Mouse (Mus musculus): ENCODE data around the gene 4921504E06Rik. TPM values are rescaled to one million over a fixed set of nuclear protein-coding genes. Genes with fewer than 3 reads are reported as not detected.

The 4921504E06Rik gene
- polyA plus RNA-seq, 1 experiment from 2014 or later, result not detected

GRCm38 (mm10) chr2:19562114-19562829, 8.6 kb upstream of the 4921504E06Rik start:
- no peak overlapping the region for H3K9ac ChIP-seq (ENCODE audit: low read length)
- no peak for ATAC-seq (ENCODE audit: low read depth)
- H3K36me3 ChIP-seq (ENCODE audit: control insufficient read depth, insufficient read depth, low read length), result no peaks in the 10 kb centered on the region
- H3K27me3 ChIP-seq (ENCODE audit: control insufficient read depth, insufficient read depth, low read depth, low read length), result no peaks in the 10 kb centered on the region
- H3K4me3 ChIP-seq (ENCODE audit: low read length), result no peak overlapping the region
- H3K4me2 ChIP-seq (ENCODE audit: low read depth, low read length), result no peak overlapping the region
- no peak overlapping the region for H3K27ac ChIP-seq (ENCODE audit: low read length)
- 71% methylated on average over 5 of the region's 5 CpGs for WGBS
- H3K9me3 ChIP-seq (ENCODE audit: control insufficient read depth, low read length), result no peaks in the 10 kb centered on the region
- no peaks in the 10 kb centered on the region for H3K4me1 ChIP-seq (replicated peaks; ENCODE audit: control insufficient read depth, insufficient read depth, low read length)

DNA sequence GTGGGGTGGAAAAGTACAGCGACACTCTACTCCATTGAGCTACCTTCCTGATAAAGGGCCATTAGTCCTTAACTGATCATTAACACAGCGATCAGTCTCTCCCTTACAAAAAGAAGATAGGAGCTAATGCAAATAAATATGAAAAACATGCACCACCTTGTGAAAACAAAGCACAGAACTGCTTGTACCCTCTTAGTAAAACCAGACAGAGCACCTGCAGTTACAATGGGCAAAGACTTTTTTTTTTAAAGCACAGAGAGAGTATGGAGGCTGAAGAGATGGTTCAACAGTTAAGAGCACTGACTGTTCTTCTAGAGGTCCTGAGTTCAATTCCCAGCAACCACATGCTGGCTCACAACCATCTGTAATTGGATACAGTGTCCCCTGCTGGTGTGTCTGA, 6.9 kb upstream of the 4921504E06Rik start:
- H3K9me3 ChIP-seq (ENCODE audit: control insufficient read depth, low read length), result no peaks in the 10 kb centered on the region
- no peak overlapping the region for H3K4me2 ChIP-seq (ENCODE audit: low read depth, low read length)
- H3K9ac ChIP-seq (ENCODE audit: low read length), result no peak overlapping the region
- 55% methylated on average over 2 of the region's 2 CpGs for WGBS
- ATAC-seq (ENCODE audit: low read depth), result no peak
- H3K4me1 ChIP-seq (replicated peaks; ENCODE audit: control insufficient read depth, insufficient read depth, low read length), result no peaks in the 10 kb centered on the region
- no peak overlapping the region for H3K4me3 ChIP-seq (ENCODE audit: low read length)
- H3K27ac ChIP-seq (ENCODE audit: low read length), result no peak overlapping the region
- H3K36me3 ChIP-seq (ENCODE audit: control insufficient read depth, insufficient read depth, low read length), result no peaks in the 10 kb centered on the region
- no peaks in the 10 kb centered on the region for H3K27me3 ChIP-seq (ENCODE audit: control insufficient read depth, insufficient read depth, low read depth, low read length)

DNA sequence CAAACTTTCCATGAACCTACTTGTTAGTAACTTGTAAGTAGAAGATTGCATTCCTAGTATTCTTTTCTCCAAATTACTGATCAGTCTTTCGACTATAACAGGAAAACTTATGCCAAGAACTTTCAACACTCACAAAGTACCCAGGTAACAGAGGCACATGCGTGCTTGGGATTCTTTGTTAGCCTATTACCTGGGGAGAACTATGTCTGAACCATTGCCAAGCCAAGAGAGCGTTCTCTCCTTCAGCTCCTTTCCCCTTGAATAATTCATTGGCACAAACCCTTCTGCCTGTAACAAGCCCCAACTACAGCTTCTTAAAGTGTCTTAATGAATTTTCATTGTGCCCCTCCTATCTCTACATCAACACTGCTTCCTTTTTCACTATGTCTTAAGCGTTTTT, 6.4 kb upstream of the 4921504E06Rik start:
- no peaks in the 10 kb centered on the region for H3K9me3 ChIP-seq (ENCODE audit: control insufficient read depth, low read length)
- no peak overlapping the region for H3K9ac ChIP-seq (ENCODE audit: low read length)
- 46% methylated on average over 4 of the region's 4 CpGs for WGBS
- no peak overlapping the region for H3K4me3 ChIP-seq (ENCODE audit: low read length)
- no peaks in the 10 kb centered on the region for H3K4me1 ChIP-seq (replicated peaks; ENCODE audit: control insufficient read depth, insufficient read depth, low read length)
- ATAC-seq (ENCODE audit: low read depth), result peak; percentile 72
- no peak overlapping the region for H3K27ac ChIP-seq (ENCODE audit: low read length)
- H3K4me2 ChIP-seq (ENCODE audit: low read depth, low read length), result no peak overlapping the region
- H3K27me3 ChIP-seq (ENCODE audit: control insufficient read depth, insufficient read depth, low read depth, low read length), result no peaks in the 10 kb centered on the region
- no peaks in the 10 kb centered on the region for H3K36me3 ChIP-seq (ENCODE audit: control insufficient read depth, insufficient read depth, low read length)

DNA sequence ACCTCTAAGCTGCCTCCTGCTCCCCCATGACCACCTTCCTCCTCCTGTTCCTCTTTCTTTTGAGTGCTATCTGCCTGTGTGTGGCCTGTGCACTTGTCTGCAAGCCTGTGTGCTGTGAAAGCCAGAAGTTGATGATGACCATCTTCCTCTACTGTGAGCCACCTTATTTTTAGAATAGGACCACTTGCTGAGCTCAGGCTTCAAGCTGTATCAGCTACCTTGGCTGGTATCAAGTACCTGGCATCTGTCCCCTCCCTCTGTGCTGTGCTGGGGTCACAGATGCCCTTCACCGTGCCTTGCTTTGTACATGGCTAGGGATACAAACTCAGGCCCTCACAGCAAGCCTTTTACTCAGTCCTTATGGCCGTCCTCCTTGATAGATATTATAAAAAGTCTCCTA, 2.3 kb downstream of the 4921504E06Rik start:
- Histone ChIP-seq H3K9ac (ENCODE audit: low read length) (no peak overlapping the region), H3K4me3 (ENCODE audit: low read length) (no peak overlapping the region), H3K27ac (ENCODE audit: low read length) (no peak overlapping the region), H3K4me2 (ENCODE audit: low read depth, low read length) (no peak overlapping the region), H3K4me1 (replicated peaks; ENCODE audit: control insufficient read depth, insufficient read depth, low read length) (peaks cover 11% of the 10 kb centered on the region), H3K9me3 (ENCODE audit: control insufficient read depth, low read length) (no peaks in the 10 kb centered on the region), H3K27me3 (ENCODE audit: control insufficient read depth, insufficient read depth, low read depth, low read length) (no peaks in the 10 kb centered on the region), H3K36me3 (ENCODE audit: control insufficient read depth, insufficient read depth, low read length) (no peaks in the 10 kb centered on the region)
- ATAC-seq (ENCODE audit: low read depth), result no peak
- WGBS, result 75% methylated on average over 2 of the region's 2 CpGs

- ATAC-seq (ENCODE audit: low read depth), result no peak
- Histone ChIP-seq H3K27me3 (ENCODE audit: control insufficient read depth, insufficient read depth, low read depth, low read length) (no peaks in the 10 kb centered on the region), H3K27ac (ENCODE audit: low read length) (no peak overlapping the region), H3K36me3 (ENCODE audit: control insufficient read depth, insufficient read depth, low read length) (no peaks in the 10 kb centered on the region), H3K4me3 (ENCODE audit: low read length) (no peak overlapping the region), H3K9ac (ENCODE audit: low read length) (no peak overlapping the region), H3K9me3 (ENCODE audit: control insufficient read depth, low read length) (no peaks in the 10 kb centered on the region), H3K4me1 (replicated peaks; ENCODE audit: control insufficient read depth, insufficient read depth, low read length) (no peaks in the 10 kb centered on the region), H3K4me2 (ENCODE audit: low read depth, low read length) (no peak overlapping the region)
- 43% methylated on average over 1 of the region's 1 CpGs for WGBS
Observed at GRCm38 (mm10) chr2:19540906-19541305, 12.8 kb downstream of the 4921504E06Rik start.

DNA sequence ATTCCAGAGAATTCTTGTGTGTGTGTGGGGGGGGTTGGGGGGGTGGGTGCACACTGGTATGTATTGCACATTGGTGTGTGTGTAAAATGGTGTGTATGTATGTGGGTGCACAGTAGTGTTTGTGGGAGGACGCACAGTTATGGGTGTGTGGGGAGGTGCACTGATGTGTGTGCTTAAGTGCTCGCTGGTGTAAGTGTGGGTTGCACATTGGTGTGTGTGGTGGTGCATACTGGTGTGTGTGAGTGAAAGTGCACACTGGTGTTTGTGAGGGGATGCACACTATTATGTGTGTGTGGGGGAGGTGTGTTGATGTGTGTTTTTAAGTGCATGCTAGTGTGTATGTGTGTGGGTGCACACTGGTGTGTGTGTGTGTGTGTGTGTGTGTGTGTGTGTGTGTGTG, 24.3 kb downstream of the 4921504E06Rik start:
- ATAC-seq (ENCODE audit: low read depth), result no peak
- Histone ChIP-seq H3K4me1 (replicated peaks; ENCODE audit: control insufficient read depth, insufficient read depth, low read length) (no peaks in the 10 kb centered on the region), H3K9me3 (ENCODE audit: control insufficient read depth, low read length) (no peaks in the 10 kb centered on the region), H3K27me3 (ENCODE audit: control insufficient read depth, insufficient read depth, low read depth, low read length) (no peaks in the 10 kb centered on the region), H3K4me2 (ENCODE audit: low read depth, low read length) (no peak overlapping the region), H3K27ac (ENCODE audit: low read length) (no peak overlapping the region), H3K36me3 (ENCODE audit: control insufficient read depth, insufficient read depth, low read length) (no peaks in the 10 kb centered on the region), H3K4me3 (ENCODE audit: low read length) (no peak overlapping the region), H3K9ac (ENCODE audit: low read length) (no peak overlapping the region)
- 78% methylated on average over 2 of the region's 2 CpGs for WGBS

DNA sequence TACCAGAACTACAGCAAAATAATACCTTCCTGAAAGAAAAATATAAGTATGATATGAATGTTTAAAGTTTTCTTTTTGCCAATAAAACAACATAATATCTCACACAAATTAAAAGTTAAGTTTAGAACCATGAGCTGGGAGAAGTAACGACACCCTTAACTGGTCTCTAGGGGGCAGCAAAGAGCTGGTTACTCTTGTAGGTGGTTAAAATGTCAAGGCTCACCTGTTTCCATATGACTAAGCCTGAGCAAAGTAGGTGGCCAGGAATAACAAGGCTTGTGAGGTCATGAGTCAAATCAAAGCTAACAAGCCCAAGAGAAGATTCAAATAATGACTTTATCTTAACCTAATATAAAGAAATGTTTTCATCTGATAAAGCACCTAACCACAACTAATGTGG, 24.9 kb downstream of the 4921504E06Rik start:
- no peaks in the 10 kb centered on the region for H3K9me3 ChIP-seq (ENCODE audit: control insufficient read depth, low read length)
- 0% methylated on average over 1 of the region's 1 CpGs for WGBS
- H3K27me3 ChIP-seq (ENCODE audit: control insufficient read depth, insufficient read depth, low read depth, low read length), result no peaks in the 10 kb centered on the region
- no peak overlapping the region for H3K4me2 ChIP-seq (ENCODE audit: low read depth, low read length)
- no peaks in the 10 kb centered on the region for H3K4me1 ChIP-seq (replicated peaks; ENCODE audit: control insufficient read depth, insufficient read depth, low read length)
- no peak overlapping the region for H3K4me3 ChIP-seq (ENCODE audit: low read length)
- no peak overlapping the region for H3K9ac ChIP-seq (ENCODE audit: low read length)
- no peak overlapping the region for H3K27ac ChIP-seq (ENCODE audit: low read length)
- no peaks in the 10 kb centered on the region for H3K36me3 ChIP-seq (ENCODE audit: control insufficient read depth, insufficient read depth, low read length)
- ATAC-seq (ENCODE audit: low read depth), result no peak

DNA sequence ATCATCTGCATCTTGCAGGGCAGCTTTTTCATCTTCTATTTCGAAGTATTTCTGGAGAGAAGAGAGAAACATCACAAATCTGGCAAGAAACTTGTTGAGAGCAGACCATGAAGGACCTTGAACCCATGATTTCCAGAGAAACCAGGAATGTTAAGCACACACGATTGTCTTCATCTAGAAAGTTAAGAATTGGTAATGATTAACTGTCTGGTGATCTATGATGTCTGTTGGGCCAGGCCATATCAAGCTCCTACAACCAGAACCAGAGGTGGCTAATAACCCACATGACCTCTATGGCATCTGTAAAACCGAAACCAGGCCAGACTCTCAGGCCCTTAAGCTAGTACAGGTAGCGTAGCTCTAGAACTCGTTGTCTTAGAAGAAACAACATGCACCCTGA, 29.6 kb downstream of the 4921504E06Rik start:
- no peaks in the 10 kb centered on the region for H3K9me3 ChIP-seq (ENCODE audit: control insufficient read depth, low read length)
- WGBS, result 59% methylated on average over 5 of the region's 5 CpGs
- no peak overlapping the region for H3K4me2 ChIP-seq (ENCODE audit: low read depth, low read length)
- peaks cover 6% of the 10 kb centered on the region; the same call in 1 of the 2 replicates for H3K27me3 ChIP-seq (ENCODE audit: control insufficient read depth, insufficient read depth, low read depth, low read length)
- H3K4me3 ChIP-seq (ENCODE audit: low read length), result no peak overlapping the region
- H3K36me3 ChIP-seq (ENCODE audit: control insufficient read depth, insufficient read depth, low read length), result no peaks in the 10 kb centered on the region
- H3K4me1 ChIP-seq (replicated peaks; ENCODE audit: control insufficient read depth, insufficient read depth, low read length), result no peaks in the 10 kb centered on the region
- ATAC-seq (ENCODE audit: low read depth), result no peak
- no peak overlapping the region for H3K27ac ChIP-seq (ENCODE audit: low read length)
- no peak overlapping the region for H3K9ac ChIP-seq (ENCODE audit: low read length)

GRCm38 (mm10) chr2:19521662-19522061, 32.1 kb downstream of the 4921504E06Rik start:
- ATAC-seq (ENCODE audit: low read depth), result no peak
- peaks cover 8% of the 10 kb centered on the region for H3K27me3 ChIP-seq (ENCODE audit: control insufficient read depth, insufficient read depth, low read depth, low read length)
- no peaks in the 10 kb centered on the region for H3K4me1 ChIP-seq (replicated peaks; ENCODE audit: control insufficient read depth, insufficient read depth, low read length)
- H3K36me3 ChIP-seq (ENCODE audit: control insufficient read depth, insufficient read depth, low read length), result no peaks in the 10 kb centered on the region
- H3K27ac ChIP-seq (ENCODE audit: low read length), result no peak overlapping the region
- WGBS, result 23% methylated on average over 7 of the region's 7 CpGs
- H3K9ac ChIP-seq (ENCODE audit: low read length), result no peak overlapping the region
- no peaks in the 10 kb centered on the region for H3K9me3 ChIP-seq (ENCODE audit: control insufficient read depth, low read length)
- no peak overlapping the region for H3K4me2 ChIP-seq (ENCODE audit: low read depth, low read length)
- H3K4me3 ChIP-seq (ENCODE audit: low read length), result no peak overlapping the region

DNA sequence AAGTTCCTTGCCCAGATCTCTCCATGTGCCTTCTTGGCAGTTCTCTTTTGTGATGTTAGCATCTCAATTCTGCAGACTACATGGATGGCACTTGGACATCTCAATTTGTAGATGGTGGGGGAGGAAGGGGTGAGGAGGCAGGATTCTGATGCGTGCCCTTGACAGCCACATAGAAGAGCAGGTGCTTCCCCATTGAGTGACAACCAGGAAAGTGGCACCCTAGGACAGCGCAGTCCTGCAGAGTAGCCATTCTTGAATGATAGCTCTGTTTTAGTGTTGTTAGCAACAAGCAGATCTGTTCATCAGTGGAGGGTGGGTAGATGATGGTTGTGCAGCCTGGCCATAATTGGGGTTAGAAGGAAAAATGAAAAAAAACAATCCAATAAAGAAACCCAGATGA, 33.1 kb downstream of the 4921504E06Rik start:
- no peaks in the 10 kb centered on the region for H3K9me3 ChIP-seq (ENCODE audit: control insufficient read depth, low read length)
- no peak for ATAC-seq (ENCODE audit: low read depth)
- H3K4me3 ChIP-seq (ENCODE audit: low read length), result no peak overlapping the region
- H3K9ac ChIP-seq (ENCODE audit: low read length), result no peak overlapping the region
- no peak overlapping the region for H3K27ac ChIP-seq (ENCODE audit: low read length)
- WGBS, result 85% methylated on average over 2 of the region's 2 CpGs
- no peaks in the 10 kb centered on the region for H3K4me1 ChIP-seq (replicated peaks; ENCODE audit: control insufficient read depth, insufficient read depth, low read length)
- H3K36me3 ChIP-seq (ENCODE audit: control insufficient read depth, insufficient read depth, low read length), result no peaks in the 10 kb centered on the region
- peaks cover 8% of the 10 kb centered on the region for H3K27me3 ChIP-seq (ENCODE audit: control insufficient read depth, insufficient read depth, low read depth, low read length)
- H3K4me2 ChIP-seq (ENCODE audit: low read depth, low read length), result no peak overlapping the region
